Mouse (Mus musculus) CH12.LX (cell line): ENCODE results near the gene Ror1.

Experiments used
- EP300 ChIP-seq: IDR thresholded peaks from 2 replicates; pipeline ENCODE4 v1.6.1; 2011; ENCODE audit warnings: low read length, improper control_type of control experiment
- TCF12 ChIP-seq: IDR thresholded peaks from 2 replicates; pipeline ENCODE4 v1.6.1; 2014; ENCODE audit warnings: low read depth, mild to moderate bottlenecking, inconsistent platforms, low read length, improper control_type of control experiment

DNA sequence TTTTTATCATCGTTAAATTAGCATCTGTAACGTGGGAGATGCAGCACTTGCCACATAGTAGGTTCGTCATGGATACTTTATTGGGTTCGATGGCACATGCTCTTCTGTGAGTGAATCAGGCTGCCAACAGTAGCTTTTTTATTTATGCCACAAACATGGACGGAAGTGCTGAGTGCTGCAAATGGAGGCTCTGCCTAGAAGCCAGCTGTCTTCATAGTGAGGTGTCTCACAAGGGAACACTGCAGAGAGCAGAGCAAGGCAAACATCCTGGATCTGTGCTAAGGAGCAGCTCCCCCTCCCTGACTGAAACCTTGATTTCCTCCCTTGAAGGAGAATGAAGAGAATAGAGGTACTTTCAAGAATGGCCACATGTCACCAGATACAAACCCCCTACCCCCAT is 74.1 kb downstream of the Ror1 start:
- TF ChIP-seq EP300 (no peak), TCF12 (no peak)
